Comparison of ENCODE assay signal across 14 mouse cellular contexts in the genomic region with DNA sequence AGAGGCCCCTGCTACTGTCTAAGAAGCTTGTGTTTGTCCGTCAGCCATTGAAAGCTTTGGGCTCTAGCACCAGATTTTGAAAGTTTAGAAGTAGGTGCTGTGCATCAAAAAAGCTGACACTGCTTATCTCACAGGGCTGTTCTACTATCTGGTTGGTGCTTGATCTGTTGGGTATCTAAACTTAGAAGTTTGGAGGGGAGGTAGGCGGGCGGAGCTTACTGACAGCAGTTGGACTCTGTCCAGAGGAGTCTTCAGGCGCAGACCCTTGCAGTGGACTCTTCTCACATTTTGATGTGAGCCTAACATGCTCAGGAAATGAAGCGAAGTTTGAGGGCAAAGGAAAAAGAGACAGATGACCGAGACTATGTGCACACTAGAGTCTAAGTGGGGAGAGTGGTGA. TPM values are rescaled to one million over a fixed set of nuclear protein-coding genes. Genes with fewer than 3 reads are reported as not detected.
DNase-seq lines count a peak whose midpoint lies in the region; ATAC-seq and TF ChIP-seq lines count a peak whose summit lies in the region.
"Had no signal": no experiment of that assay in that cellular context is flagged by ENCODE, and none has a peak within 500 bp of the region (broad histone marks: within the 10 kb centered on the region; RNA-seq: fewer than 3 reads in every experiment).

No protein-coding gene starts in this region.

- H3K4me2 ChIP-seq in heart, embryonic 15.5 days = peak overlapping the region; percentile 8; the same call in 1 of the 2 replicates
- peak overlapping the region; percentile 54 for H3K4me2 ChIP-seq in liver, embryonic 15.5 days
- no peak overlapping the region for H3K4me2 ChIP-seq in forebrain, embryonic 11.5 days (ENCODE audit: low read depth, low read length, severe bottlenecking)
- H3K4me2 ChIP-seq: hindbrain, embryonic 13.5 days; limb, embryonic 15.5 days; midbrain, embryonic 15.5 days had no signal

- intact Hi-C loops in heart, adult 2 months (cut with DNase I) = no loop called here

- H3K27ac ChIP-seq in heart, embryonic 15.5 days = peak overlapping the region; percentile 44
- no peak overlapping the region for H3K27ac ChIP-seq in heart, adult 2 months
- peak overlapping the region; percentile 63 for H3K27ac ChIP-seq in bone marrow, adult 2 months (ENCODE audit: control insufficient read depth, insufficient read depth, low read depth, low read length, poor library complexity)
- peak overlapping the region; percentile 89 for H3K27ac ChIP-seq in liver, embryonic 15.5 days (replicated peaks)
- no peak overlapping the region for H3K27ac ChIP-seq in forebrain, embryonic 11.5 days (ENCODE audit: low read depth, low read length)
- H3K27ac ChIP-seq: hindbrain, embryonic 13.5 days; limb, embryonic 15.5 days; midbrain, embryonic 15.5 days had no signal

- peaks cover 34% of the 10 kb centered on the region for H3K4me1 ChIP-seq in heart, embryonic 15.5 days (replicated peaks)
- H3K4me1 ChIP-seq in heart, adult 2 months (ENCODE audit: control insufficient read depth, insufficient read depth, low read length) = peaks cover 1% of the 10 kb centered on the region; the same call in 1 of the 2 replicates
- H3K4me1 ChIP-seq in bone marrow, adult 2 months (ENCODE audit: control insufficient read depth, insufficient read depth, low read length) = peaks cover 3% of the 10 kb centered on the region; the same call in 1 of the 2 replicates
- peaks cover 50% of the 10 kb centered on the region for H3K4me1 ChIP-seq in liver, embryonic 15.5 days (replicated peaks)
- H3K4me1 ChIP-seq in forebrain, embryonic 11.5 days (replicated peaks; ENCODE audit: control insufficient read depth, insufficient read depth, low read length) = no peaks in the 10 kb centered on the region
- H3K4me1 ChIP-seq: hindbrain, embryonic 13.5 days; limb, embryonic 15.5 days; midbrain, embryonic 15.5 days had no signal

- H3K9me3 ChIP-seq in heart, embryonic 15.5 days (replicated peaks) = no peaks in the 10 kb centered on the region
- no peaks in the 10 kb centered on the region for H3K9me3 ChIP-seq in liver, embryonic 15.5 days (replicated peaks)
- no peaks in the 10 kb centered on the region for H3K9me3 ChIP-seq in forebrain, embryonic 11.5 days (ENCODE audit: control insufficient read depth, low read length)
- H3K9me3 ChIP-seq: hindbrain, embryonic 13.5 days; limb, embryonic 15.5 days; midbrain, embryonic 15.5 days had no signal

- WGBS in heart, embryonic 15.5 days = 29% methylated on average over 6 of the region's 6 CpGs
- 68% methylated on average over 6 of the region's 6 CpGs for WGBS in heart, adult 2 months
- WGBS in bone marrow, adult 2 months = 53% methylated on average over 6 of the region's 6 CpGs
- 18% methylated on average over 6 of the region's 6 CpGs for WGBS in liver, embryonic 15.5 days (ENCODE audit: insufficient replicate concordance)
- WGBS in forebrain, embryonic 11.5 days = 93% methylated on average over 6 of the region's 6 CpGs

- H3K27me3 ChIP-seq in heart, embryonic 15.5 days = no peaks in the 10 kb centered on the region
- no peaks in the 10 kb centered on the region for H3K27me3 ChIP-seq in heart, adult 2 months (ENCODE audit: control insufficient read depth, insufficient read depth, low read length)
- no peaks in the 10 kb centered on the region for H3K27me3 ChIP-seq in liver, embryonic 15.5 days
- no peaks in the 10 kb centered on the region for H3K27me3 ChIP-seq in forebrain, embryonic 11.5 days (ENCODE audit: control insufficient read depth, insufficient read depth, low read length)
- H3K27me3 ChIP-seq: hindbrain, embryonic 13.5 days; limb, embryonic 15.5 days; midbrain, embryonic 15.5 days had no signal

- no peak for TF ChIP-seq POLR2A in heart, adult 2 months (IDR thresholded peaks at IDR 0.05; ENCODE audit: insufficient read depth, low read depth, low read length)
- TF ChIP-seq POLR2A in bone marrow, adult 2 months (IDR thresholded peaks at IDR 0.05; ENCODE audit: borderline replicate concordance, control insufficient read depth, low read depth, low read length) = no peak

- TF ChIP-seq CTCF in heart, adult 2 months (IDR thresholded peaks at IDR 0.05) = no peak
- no peak for TF ChIP-seq CTCF in bone marrow, adult 2 months (IDR thresholded peaks at IDR 0.05; ENCODE audit: control insufficient read depth, insufficient read depth, low read length)

- no peak overlapping the region for H3K9ac ChIP-seq in heart, embryonic 15.5 days
- no peak overlapping the region for H3K9ac ChIP-seq in heart, adult 2 months (ENCODE audit: low read depth, low read length)
- peak overlapping the region; percentile 35; the same call in 1 of the 2 replicates for H3K9ac ChIP-seq in liver, embryonic 15.5 days
- H3K9ac ChIP-seq in forebrain, embryonic 11.5 days (ENCODE audit: low read length) = no peak overlapping the region
- H3K9ac ChIP-seq: hindbrain, embryonic 13.5 days; limb, embryonic 15.5 days; midbrain, embryonic 15.5 days had no signal

- no peak for DNase-seq in heart, adult 2 months
- DNase-seq in cerebellum, adult 9-11 months = no peak
- no peak for DNase-seq in forebrain, embryonic 11.5 days (ENCODE audit: low spot score)
- DNase-seq: cerebellum, postnatal 36 days; kidney, postnatal 4 days; lung, postnatal 36 days; thymus, postnatal 25 days had no signal

- TF ChIP-seq EP300 in heart, adult 2 months (IDR thresholded peaks at IDR 0.05; ENCODE audit: insufficient read depth, low read depth, low read length) = no peak

- no peak overlapping the region for H3K4me3 ChIP-seq in heart, embryonic 15.5 days
- H3K4me3 ChIP-seq in heart, adult 2 months = no peak overlapping the region
- no peak overlapping the region for H3K4me3 ChIP-seq in bone marrow, adult 2 months (replicated peaks; ENCODE audit: control insufficient read depth, low read depth, low read length)
- no peak overlapping the region for H3K4me3 ChIP-seq in liver, embryonic 15.5 days (replicated peaks)
- no peak overlapping the region for H3K4me3 ChIP-seq in forebrain, embryonic 11.5 days (ENCODE audit: low read depth, low read length)
- H3K4me3 ChIP-seq: hindbrain, embryonic 13.5 days; limb, embryonic 15.5 days; midbrain, embryonic 15.5 days had no signal

- ATAC-seq in heart, embryonic 15.5 days (replicated peaks; ENCODE audit: insufficient number of reproducible peaks, insufficient read depth, low FRiP score, low read depth) = no peak
- 0 out of 2 replicates have a peak, but pooled peaks have one; percentile 25 for ATAC-seq in erythroid progenitor cell, adult 5-6 weeks (replicated peaks; ENCODE audit: low FRiP score, poor library complexity, severe bottlenecking)
- peak; percentile 50 for ATAC-seq in liver, embryonic 15.5 days (ENCODE audit: insufficient read depth)
- no peak for ATAC-seq in forebrain, embryonic 11.5 days (replicated peaks; ENCODE audit: low FRiP score)
- ATAC-seq: midbrain, embryonic 15.5 days had no signal

- no peaks in the 10 kb centered on the region for H3K36me3 ChIP-seq in heart, embryonic 15.5 days
- no peaks in the 10 kb centered on the region for H3K36me3 ChIP-seq in heart, adult 2 months (ENCODE audit: control insufficient read depth, insufficient read depth, low read length)
- H3K36me3 ChIP-seq in liver, embryonic 15.5 days (replicated peaks) = no peaks in the 10 kb centered on the region
- H3K36me3 ChIP-seq in forebrain, embryonic 11.5 days (ENCODE audit: control insufficient read depth, insufficient read depth, low read length) = no peaks in the 10 kb centered on the region
- H3K36me3 ChIP-seq: hindbrain, embryonic 13.5 days; limb, embryonic 15.5 days; midbrain, embryonic 15.5 days had no signal

- 0 out of 2 replicates have a peak, but pooled peaks cover 2% of the 10 kb centered on the region for H3K79me2 ChIP-seq in heart, adult 2 months (replicated peaks; ENCODE audit: control insufficient read depth, insufficient read depth, low read length)

RNA-seq across cellular contexts. Expression of a gene that starts 48.9 kb away (rescaled TPM):
- polyA plus RNA-seq in heart, embryonic 15.5 days (2015; fragmentation: Nextera tagmentation; extraction: Ambion mirVana) = 26.1 and 28.6 TPM in 2 replicates
- total RNA-seq in heart, adult 2 months (2021) = 10 to 100 TPM; 16.9 to 19.5 TPM
- 12.0 and 18.3 TPM in 2 replicates for polyA plus RNA-seq in heart, adult 2 months (2012; rRNA removed)
- polyA plus RNA-seq in bone marrow, adult 2 months (2011; ENCODE audit: insufficient read depth, insufficient read length, low replicate concordance, missing spikeins) = 12.6 and 18.8 TPM in 2 replicates
- 48.6 and 50.1 TPM in 2 replicates for total RNA-seq in erythroid progenitor cell, adult 5-6 weeks (2015; ENCODE audit: low replicate concordance)
- 56.9 and 75.0 TPM in 2 replicates for total RNA-seq in erythroid progenitor cell, adult 5-6 weeks (2017; ENCODE audit: low replicate concordance)
- polyA plus RNA-seq in liver, embryonic 15.5 days (2015; fragmentation: Nextera tagmentation; extraction: Ambion mirVana) = 9.7 and 10.7 TPM in 2 replicates
- polyA plus RNA-seq in forebrain, embryonic 11.5 days (2014; fragmentation: Nextera tagmentation; extraction: Ambion mirVana) = 32.9 and 33.7 TPM in 2 replicates

Comparison
In these comparisons a context has a peak if more than half of its experiments do, and no peak if none do; other contexts are left out.
1. H3K27ac ChIP-seq: peak in heart, embryonic 15.5 days (single experiment), bone marrow, adult 2 months (single experiment) and liver, embryonic 15.5 days (single experiment); none in heart, adult 2 months (single experiment) and forebrain, embryonic 11.5 days (single experiment).
2. ATAC-seq: peak in erythroid progenitor cell, adult 5-6 weeks (single experiment) and liver, embryonic 15.5 days (single experiment); none in heart, embryonic 15.5 days (single experiment) and forebrain, embryonic 11.5 days (single experiment).